Mouse (Mus musculus) intestine, postnatal 0 days (tissue): ENCODE measurements at regions not wholly inside any gene's neighbourhood (a gene's known extent, or its start where the extent isn't known, plus 50 kb on each side); places are given as distances from the start of the nearest gene placed in this dataset.

Experiments
- ATAC-seq: fragments of 200-750 bp; cut with Nextera tagmentation; 2 replicates; pipeline ENCODE4 v1.8.0; 2017; ENCODE audit warnings: mild to moderate bottlenecking, moderate TSS enrichment, moderate library complexity
- H3K27ac ChIP-seq: fragments of 300-500 bp; sonication (generic); 2 replicates; pipeline ENCODE4 v1.5.1; 2014; ENCODE audit warnings: mild to moderate bottlenecking, low read depth, low read length, moderate library complexity
- H3K27me3 ChIP-seq: fragments of 300-500 bp; sonication (generic); replicated peaks from 2 replicates; pipeline ENCODE4 v1.6.1; 2014; ENCODE audit warnings: low read length, mixed read lengths; ENCODE audit not compliant: control insufficient read depth, insufficient read depth
- H3K36me3 ChIP-seq: fragments of 300-500 bp; sonication (generic); 2 replicates; pipeline ENCODE4 v1.6.1; 2014; ENCODE audit warnings: mild to moderate bottlenecking, moderate library complexity; ENCODE audit not compliant: control insufficient read depth, insufficient read depth
- H3K4me1 ChIP-seq: fragments of 300-500 bp; sonication (generic); replicated peaks from 2 replicates; pipeline ENCODE4 v1.6.1; 2014; ENCODE audit warnings: antibody characterized with exemption, low read length, mixed read lengths; ENCODE audit not compliant: control insufficient read depth, insufficient read depth
- H3K4me2 ChIP-seq: fragments of 300-500 bp; sonication (generic); replicated peaks from 2 replicates; pipeline ENCODE4 v1.6.1; 2014; ENCODE audit warnings: low read depth, mild to moderate bottlenecking, moderate library complexity
- H3K4me3 ChIP-seq: fragments of 300-500 bp; sonication (generic); 2 replicates; pipeline ENCODE4 v1.5.1; 2014; ENCODE audit warnings: low read depth, low read length
- H3K9ac ChIP-seq: fragments of 300-500 bp; sonication (generic); 2 replicates; pipeline ENCODE4 v1.6.1; 2014; ENCODE audit warnings: mild to moderate bottlenecking, low read depth, low read length
- H3K9me3 ChIP-seq: fragments of 300-500 bp; sonication (generic); 2 replicates; pipeline ENCODE4 v1.6.1; 2016; ENCODE audit warnings: mixed run types; ENCODE audit not compliant: control insufficient read depth
- CTCF ChIP-seq: sonication (generic); IDR thresholded peaks from 2 replicates; pipeline ENCODE4 v1.5.1; 2016; ENCODE audit warnings: low read depth, mild to moderate bottlenecking, control low read depth, antibody characterized with exemption, moderate library complexity
- whole genome bisulfite sequencing: fragments of 180-500 bp; shearing (Covaris S2); extraction: QIAGEN DNeasy Blood & Tissue Kit; methylation state at CpG from one replicate; pipeline ENCODE4 v1.1.7; 2014; 5-methylcytosine and 5-hydroxymethylcytosine counted together

DNA sequence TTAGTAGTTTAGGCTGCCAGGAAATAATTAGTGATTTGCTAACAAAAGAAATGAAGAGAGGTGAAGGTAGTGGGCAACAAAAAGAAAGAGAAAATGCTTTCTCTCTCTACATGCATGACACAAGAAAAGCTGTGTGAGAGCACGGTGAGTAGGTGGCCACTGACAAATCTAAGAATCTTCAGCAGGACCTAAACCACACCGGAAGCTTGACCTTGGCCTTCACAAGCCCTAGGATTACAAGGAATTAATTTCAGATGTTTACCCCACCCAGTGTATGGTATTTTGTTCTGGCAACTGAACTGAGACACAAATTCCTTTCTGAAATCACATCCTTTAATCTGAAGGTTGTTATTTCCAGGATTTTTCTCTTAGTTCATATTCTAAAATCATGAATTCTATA, 347.5 kb upstream of the Ddi1 start:
- no peaks in the 10 kb centered on the region for H3K9me3 ChIP-seq
- H3K4me2 ChIP-seq: no peak overlapping the region
- H3K27ac ChIP-seq: no peak overlapping the region
- ATAC-seq: no peak
- no peak for TF ChIP-seq CTCF
- WGBS: 89% methylated on average over 2 of the region's 2 CpGs
- H3K9ac ChIP-seq: no peak overlapping the region
- H3K36me3 ChIP-seq: no peaks in the 10 kb centered on the region
- H3K27me3 ChIP-seq: no peaks in the 10 kb centered on the region
- H3K4me1 ChIP-seq: no peaks in the 10 kb centered on the region
- H3K4me3 ChIP-seq: no peak overlapping the region

DNA sequence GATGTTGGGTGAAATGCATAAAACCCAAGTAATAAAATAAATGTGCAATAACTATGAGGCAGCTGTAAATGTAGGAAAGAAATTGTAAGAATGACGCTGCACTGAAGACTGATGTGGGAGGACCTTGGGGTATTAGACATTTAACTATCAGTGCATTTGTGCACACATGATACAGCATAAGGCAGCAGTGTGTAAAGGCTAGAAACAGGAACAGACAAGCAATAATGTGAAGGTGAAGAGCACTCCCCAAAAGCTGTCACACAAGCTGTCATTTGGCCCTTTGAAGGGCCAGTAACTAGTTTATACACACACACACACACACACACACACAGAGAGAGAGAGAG, 339.6 kb upstream of the Ddi1 start:
- Histone ChIP-seq H3K9me3 (no peaks in the 10 kb centered on the region), H3K4me1 (no peaks in the 10 kb centered on the region), H3K4me2 (no peak overlapping the region), H3K9ac (no peak overlapping the region), H3K27me3 (no peaks in the 10 kb centered on the region), H3K36me3 (no peaks in the 10 kb centered on the region), H3K4me3 (no peak overlapping the region), H3K27ac (no peak overlapping the region)
- no peak for TF ChIP-seq CTCF
- WGBS: 92% methylated on average over 1 of the region's 1 CpGs
- no peak for ATAC-seq

DNA sequence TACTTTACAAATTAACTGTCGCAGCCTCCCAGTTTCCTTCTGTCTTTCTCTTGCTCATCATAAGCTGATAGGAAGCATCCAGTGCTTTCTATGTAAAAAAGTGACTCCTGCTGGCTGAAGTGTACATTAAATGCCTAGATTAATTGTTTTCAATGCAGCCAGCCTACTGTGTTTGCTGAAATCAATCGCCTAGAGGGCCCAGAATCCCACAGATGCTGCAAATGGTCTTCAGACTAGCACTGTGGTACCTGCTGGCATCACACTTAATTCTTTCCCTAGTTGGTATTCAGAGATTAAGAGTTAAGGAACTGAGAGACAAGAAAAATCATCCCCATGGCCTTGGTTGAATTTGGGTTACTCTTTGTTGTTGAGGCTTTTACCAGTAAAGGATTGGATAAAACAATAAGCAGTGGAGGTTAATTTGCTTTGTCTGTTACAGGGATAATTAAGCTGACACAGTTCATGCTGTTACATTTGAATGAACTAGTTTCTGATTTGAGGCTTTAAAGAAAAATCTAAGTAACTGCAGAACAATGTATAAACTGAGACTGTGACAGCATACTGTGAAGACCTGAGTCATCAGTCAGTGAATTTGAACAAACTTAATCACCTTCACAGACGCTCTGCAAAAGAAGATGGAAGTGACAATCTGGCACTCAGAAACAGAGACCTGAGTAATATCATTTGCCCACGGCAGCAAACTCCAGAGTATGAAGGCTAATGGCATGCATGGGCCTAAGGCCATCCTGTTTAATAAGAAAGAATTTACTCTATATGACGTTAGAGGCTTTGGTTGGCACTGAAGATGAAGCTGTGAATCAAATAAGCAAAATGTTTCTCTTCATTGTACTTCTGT, 339.0 kb upstream of the Ddi1 start:
- H3K27ac ChIP-seq: no peak overlapping the region
- ATAC-seq: no peak
- no peaks in the 10 kb centered on the region for H3K9me3 ChIP-seq
- WGBS: 68% methylated on average over 5 of the region's 5 CpGs
- H3K9ac ChIP-seq: no peak overlapping the region
- no peaks in the 10 kb centered on the region for H3K27me3 ChIP-seq
- no peak for TF ChIP-seq CTCF
- H3K4me1 ChIP-seq: no peaks in the 10 kb centered on the region
- H3K36me3 ChIP-seq: no peaks in the 10 kb centered on the region
- no peak overlapping the region for H3K4me3 ChIP-seq
- no peak overlapping the region for H3K4me2 ChIP-seq
